Mouse (Mus musculus) heart, adult 8-10 months (tissue): ENCODE data around the gene Pde10a. TPM values are rescaled to one million over a fixed set of nuclear protein-coding genes. Genes with fewer than 3 reads are reported as not detected.

Experiments used
- DNase-seq: peaks from one replicate; pipeline ENCODE4 v3.0.0; 2022; ENCODE audit warnings: low spot score
- total RNA-seq, 4 experiments: library from RNA; stranded (reverse); gene quantifications; 2 replicates each; pipeline ENCODE4 v1.2.4; 2022

The Pde10a gene
- total RNA-seq, 4 experiments from 2014 or later, result 1.8 to 3.6 (median 2.8) TPM

DNA sequence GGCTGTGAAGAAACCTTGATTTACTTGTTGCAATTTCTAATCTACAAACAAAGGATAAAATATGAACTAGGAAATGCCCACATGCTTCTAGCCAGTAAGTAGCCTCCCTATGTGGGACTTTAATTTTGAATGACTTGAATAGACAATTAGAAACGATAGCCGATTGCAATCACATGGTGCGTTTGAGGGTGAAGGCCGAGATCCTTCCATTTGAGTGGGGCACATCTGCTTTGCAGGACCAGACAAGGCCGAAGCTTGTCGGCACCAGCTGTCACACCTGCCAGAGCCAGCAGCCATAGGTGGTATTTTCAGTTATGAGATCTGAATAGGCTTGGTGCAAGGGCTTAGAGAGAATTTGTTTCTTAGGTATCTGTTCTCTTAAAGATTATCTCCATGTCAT is 360.7 kb downstream of the Pde10a start:
- DNase-seq, result no peak

DNA sequence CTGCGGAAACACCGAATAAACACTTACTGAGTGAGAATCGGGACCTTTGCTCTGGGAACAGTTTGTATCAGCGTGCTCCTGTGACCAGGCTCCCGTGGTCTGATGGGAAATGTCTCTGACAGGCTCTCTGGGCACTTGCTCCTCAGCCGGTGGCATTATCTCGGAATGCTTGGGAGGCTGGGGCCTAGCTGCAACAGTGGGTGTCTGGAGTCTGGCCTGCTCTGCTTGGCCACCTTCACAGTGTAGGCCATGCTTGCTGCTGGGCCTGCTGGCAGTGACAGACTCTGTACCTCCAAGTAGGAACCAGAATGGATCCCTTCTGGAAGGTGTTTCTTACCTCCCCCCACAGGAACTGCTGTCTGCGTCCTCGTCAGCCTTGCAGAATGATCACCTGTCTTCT is 362.9 kb downstream of the Pde10a start:
- no peak for DNase-seq

DNA sequence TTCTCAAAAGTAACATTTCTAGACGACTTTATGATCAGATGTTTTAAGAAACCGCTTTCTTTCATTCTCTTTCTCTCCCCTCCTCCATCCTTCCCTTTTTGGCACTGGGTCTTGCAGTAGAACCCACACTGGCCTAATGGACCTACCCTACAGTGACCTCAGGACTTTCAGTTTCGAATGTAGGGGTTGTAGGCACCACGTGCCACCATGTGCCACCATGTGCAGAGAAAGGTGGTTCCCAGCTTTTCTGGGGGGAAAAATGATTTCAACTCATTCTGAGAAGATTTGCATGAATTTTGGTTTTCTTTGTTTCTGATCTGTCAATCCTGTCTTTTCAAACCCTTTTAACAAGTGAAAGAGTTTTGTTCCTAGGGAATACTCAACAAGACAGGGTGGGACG is 363.5 kb downstream of the Pde10a start:
- no peak for DNase-seq

GRCm38 (mm10) chr17:8892193-8892985 is 367.2 kb downstream of the Pde10a start:
- DNase-seq, result no peak

DNA sequence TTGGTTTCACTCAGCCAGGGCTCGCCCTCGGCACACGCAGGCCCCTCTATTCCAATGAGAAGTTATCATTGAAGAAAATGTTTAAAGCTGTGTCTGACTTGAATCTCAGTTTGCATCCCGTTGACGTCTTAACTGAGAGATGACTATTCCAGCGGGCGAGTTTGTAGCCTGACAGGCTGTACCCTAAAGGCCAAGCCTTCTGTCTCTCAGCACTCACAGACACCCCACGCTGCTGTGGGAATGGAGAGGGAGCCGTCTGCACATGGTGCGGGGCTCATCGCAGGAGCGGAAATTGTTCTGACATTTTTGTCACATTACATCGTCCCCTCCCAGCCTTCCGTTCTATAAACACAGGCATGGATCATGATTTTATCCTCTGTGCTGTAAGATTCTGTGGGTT is 370.8 kb downstream of the Pde10a start:
- no peak for DNase-seq

- DNase-seq, result no peak
Observed at GRCm38 (mm10) chr17:8897749-8898148, 372.6 kb downstream of the Pde10a start.

DNA sequence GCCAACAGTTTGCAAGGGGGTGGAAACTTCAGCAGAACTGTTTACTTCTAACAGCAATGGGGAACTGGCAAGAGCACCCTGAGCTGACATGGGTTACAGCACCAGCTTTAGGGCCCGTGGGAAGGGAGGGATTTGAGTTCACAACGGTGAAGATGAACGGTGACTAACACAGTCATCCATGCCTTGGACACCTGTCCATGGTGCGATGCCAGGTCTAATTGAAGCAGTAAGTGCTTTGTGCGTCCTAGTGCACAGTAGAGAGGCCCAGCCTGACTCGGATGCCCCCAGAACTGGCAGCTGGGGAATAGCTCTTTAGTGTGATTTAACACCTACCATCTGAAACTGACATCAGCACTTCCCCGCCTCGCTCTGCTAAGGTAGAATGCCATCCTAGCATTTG is 373.0 kb downstream of the Pde10a start:
- DNase-seq, result no peak

DNA sequence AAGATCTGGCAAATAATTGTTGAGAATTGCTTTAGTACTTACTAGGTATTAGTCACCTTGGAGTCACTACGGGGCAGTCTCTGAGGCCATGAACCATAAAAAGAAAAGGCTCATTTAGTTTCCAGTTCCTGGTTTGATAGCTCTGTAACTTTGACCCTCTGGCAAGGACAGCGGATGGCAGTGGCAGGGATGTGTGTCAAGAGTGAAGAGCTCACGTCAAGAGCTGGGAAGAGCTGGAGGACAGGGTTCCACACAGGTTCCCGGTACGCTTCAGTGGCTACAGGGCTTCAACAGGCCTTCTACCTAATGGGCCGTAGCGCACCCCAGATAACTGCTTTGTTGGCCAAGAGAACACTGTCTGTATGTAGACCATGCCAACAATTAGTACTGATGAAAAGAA is 374.0 kb downstream of the Pde10a start:
- no peak for DNase-seq

GRCm38 (mm10) chr17:8903555-8904283 is 378.5 kb downstream of the Pde10a start:
- DNase-seq, result no peak

- DNase-seq, result peak; percentile 23
Observed at GRCm38 (mm10) chr17:8910571-8910970, 385.4 kb downstream of the Pde10a start.

DNA sequence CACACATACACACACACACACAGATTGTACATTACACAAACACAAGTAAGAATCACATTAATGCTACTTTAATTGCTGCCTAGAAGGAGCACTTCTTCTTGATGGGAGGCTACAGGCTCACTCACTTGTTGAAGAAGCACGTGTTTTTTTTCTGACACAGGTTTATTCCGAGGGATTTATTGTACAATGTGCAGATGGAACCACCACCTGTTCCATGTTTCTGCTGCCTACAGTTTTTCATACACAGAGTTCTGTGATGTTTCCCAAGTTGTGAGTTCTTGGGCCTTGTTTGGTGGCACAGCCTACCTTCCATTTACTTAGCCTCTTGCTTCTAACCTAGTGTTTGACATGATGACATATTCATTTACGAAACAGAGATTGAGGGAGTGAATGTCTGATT is 387.8 kb downstream of the Pde10a start:
- DNase-seq, result no peak

DNA sequence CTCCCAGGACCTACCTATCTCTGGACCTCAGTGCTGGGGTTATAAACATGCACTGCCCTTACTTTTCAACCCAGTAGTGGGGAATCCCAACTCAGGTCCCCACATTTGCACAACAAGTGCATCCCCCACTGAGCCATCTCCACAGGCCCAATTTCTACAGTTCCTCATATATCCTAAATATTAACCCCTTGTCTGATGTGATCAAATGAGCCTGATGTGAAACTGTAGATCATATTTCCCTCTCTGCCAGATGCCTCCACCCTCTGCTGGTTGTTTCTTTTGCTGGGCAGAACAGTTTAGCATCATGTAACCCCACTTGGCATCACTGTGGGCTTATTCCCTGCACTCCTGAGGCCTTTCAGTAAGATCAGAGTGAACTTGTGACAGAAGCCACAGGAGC is 390.5 kb downstream of the Pde10a start:
- no peak for DNase-seq

- no peak for DNase-seq
Observed at GRCm38 (mm10) chr17:8923074-8923473, 397.9 kb downstream of the Pde10a start.

DNA sequence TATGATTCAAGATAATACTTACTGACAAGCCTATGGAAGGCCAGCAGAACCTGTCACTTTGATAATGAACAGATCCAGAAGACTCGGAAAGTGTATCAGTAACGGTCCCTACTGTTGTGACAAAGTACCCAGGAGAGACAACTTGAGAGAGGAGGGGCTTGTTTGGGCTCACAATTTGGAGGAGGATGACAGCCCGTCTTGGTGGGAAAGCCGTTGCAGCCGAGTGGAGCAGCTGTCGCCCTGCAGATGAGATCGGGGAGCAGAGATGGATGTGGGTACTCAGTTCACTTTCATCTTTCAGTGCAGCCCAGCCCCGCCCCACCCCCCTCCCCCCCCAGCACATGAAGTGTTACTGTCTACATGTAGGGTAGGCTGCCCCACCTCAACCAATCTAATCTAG is 398.6 kb downstream of the Pde10a start:
- no peak for DNase-seq

DNA sequence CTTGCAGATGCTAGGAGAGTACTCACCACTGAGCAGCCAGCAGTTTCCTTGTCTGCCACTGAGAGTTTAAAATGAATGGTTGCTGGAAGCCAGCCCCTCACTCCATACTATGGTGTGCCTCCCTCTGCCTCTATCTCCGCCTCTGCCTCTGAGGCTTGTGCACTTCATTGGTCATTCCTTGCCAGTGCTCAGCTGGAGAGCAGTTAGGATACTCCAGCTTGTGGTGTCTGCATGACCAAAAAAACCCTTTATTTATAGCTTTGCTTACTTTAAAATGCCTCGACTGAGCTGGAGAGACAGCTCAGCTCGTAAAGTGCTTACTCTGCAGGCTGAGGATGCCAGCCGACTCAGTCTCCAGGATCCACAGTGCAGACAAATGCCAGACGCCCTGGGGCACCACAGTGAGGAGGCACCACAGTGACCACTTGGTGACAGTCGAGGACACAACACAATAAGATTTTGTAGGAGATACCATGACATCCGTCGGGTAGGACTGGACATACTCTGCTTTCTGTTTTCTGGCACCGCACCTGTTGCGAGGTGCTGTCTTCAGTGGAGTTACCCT is 400.7 kb downstream of the Pde10a start:
- no peak for DNase-seq

DNA sequence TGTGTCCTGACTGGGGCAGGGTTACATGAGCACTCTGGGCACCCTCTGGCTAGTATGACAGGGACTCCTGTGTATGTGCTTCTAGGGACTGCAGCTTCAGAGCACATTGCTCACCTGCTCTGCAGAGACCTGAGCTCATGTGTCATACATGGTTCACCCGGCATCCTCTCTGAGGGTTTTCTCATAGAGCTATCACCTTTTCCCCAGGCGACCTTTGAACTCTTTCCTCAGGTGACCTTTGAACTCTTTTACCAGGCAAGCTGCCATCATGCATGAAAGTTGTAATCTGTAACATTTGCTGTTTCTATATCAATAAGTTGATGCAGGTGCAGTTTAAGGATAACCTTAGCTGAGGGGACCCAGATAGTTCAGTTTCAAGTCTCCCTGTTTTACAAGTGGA is 403.4 kb downstream of the Pde10a start:
- DNase-seq, result no peak

DNA sequence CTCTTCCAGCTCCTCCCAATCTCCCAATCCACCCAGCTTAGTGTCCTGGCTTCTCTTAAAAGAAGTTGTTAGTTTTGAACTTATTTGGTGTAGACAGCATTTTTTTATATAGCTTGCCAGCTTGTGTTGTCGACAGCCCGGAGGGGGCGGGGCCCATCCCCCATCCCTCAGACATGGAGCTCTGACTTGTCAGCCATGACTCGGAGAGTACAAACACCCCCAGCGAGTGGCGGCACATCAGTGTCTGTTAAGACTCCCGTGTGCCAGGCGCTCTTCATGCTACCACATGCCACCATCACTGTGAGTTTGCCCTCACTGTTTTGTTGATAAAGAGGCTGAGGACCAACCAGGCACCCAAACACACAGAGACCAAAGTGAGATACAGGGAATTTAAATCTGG is 404.5 kb downstream of the Pde10a start:
- DNase-seq, result no peak

GRCm38 (mm10) chr17:8935604-8936003 is 410.4 kb downstream of the Pde10a start:
- DNase-seq, result peak; percentile 6

GRCm38 (mm10) chr17:8936603-8937002 is 411.4 kb downstream of the Pde10a start:
- peak; percentile 63 for DNase-seq

GRCm38 (mm10) chr17:8951588-8951987 is 426.4 kb downstream of the Pde10a start:
- DNase-seq, result no peak

DNA sequence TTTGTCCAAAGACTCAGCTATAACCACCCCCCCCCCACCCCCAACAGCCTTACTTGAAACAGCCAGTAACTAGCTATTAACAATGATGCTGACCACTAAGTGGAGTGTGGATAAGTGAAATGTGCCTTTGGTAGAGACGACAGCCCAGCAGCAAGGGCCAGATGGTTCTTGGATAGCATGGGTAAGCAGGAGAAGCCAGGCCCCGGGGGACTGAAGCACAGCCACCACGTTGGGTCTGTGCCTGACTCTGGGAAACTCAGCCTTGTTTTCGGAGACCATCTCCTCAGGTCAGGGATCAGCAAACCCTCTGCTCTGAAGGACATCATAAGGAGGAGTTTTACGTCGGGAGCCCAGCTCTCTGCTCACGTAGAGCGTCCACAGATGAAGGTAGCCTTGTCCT is 427.8 kb downstream of the Pde10a start:
- no peak for DNase-seq

DNA sequence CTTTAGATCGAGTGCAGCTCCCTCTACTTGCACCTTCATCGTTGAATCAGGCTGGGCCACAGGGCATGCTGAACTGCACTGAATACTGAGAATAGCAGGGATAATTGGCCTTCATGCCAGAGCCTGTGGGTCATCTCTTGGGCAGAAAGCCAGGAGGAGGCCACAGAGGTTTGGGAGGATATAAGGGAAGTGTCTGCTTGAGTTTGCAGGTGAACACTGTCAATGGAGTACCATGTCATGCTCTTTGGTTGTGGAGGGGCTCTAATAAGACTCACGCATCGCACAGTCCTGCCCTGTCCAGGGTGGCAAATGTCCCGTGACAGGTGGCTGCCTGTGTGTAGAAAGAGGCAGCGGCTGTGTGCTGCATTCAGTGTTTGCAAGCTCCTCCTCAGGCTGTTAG is 433.0 kb downstream of the Pde10a start:
- DNase-seq, result no peak

DNA sequence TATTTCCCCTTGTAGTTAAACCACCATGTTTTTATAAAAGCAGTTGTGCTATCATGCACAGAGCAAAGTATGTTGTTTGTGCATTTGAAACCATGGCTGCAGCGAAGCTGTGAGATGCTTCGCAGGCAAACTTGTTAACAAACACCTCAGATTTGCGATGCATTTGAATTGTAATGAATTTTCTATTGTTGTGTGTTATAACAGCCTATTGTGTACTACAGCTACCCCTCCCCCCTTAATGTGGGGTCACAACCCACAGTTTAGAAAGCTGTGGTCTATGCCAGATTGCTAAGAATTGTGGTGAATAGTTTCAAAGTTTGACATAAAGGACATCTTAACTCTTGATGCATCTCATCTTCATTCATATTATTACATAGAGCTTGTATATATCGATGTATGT is 435.2 kb downstream of the Pde10a start:
- DNase-seq, result no peak
